ENCODE assay signal across 9 mouse cellular contexts in the genomic region with DNA sequence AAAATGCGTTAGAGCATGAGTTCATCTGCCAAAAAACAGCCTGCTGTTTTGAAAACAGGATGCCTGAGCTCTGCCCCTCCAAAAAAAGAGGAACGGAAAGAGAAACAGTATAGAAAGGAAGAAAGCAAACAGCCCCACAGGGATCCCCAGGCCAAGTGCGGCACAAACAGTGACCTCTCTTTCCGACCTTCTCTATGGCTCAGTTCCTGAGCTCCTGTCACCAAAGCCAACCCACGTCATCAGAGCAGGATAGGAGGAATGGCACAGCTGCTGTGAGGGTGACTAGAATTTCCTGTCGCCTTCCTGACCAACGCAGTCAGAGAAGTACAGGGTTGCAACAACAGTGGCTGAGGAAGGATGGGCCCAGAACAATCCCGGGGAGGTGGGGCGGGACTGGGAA.
DNase-seq lines count a peak whose midpoint lies in the region; ATAC-seq and TF ChIP-seq lines count a peak whose summit lies in the region.
"Had no signal": no experiment of that assay in that cellular context is flagged by ENCODE, and none has a peak within 500 bp of the region (broad histone marks: within the 10 kb centered on the region; RNA-seq: fewer than 3 reads in every experiment).

No protein-coding gene starts in this region.

- H3K4me3 ChIP-seq in heart, postnatal 0 days (ENCODE audit: low read depth, low read length): peak overlapping the region; percentile 78
- 0 out of 2 replicates have a peak overlapping the region, but pooled peaks have one; percentile 21 for H3K4me3 ChIP-seq in liver, postnatal 0 days (ENCODE audit: low read depth, low read length)
- H3K4me3 ChIP-seq in forebrain, embryonic 14.5 days (ENCODE audit: low read depth, low read length): no peak overlapping the region
- no peak overlapping the region for H3K4me3 ChIP-seq in intestine, postnatal 0 days (ENCODE audit: low read depth, low read length)
- H3K4me3 ChIP-seq: midbrain, embryonic 12.5 days had no signal

- H3K4me2 ChIP-seq in heart, postnatal 0 days (ENCODE audit: low read depth, low read length): peak overlapping the region; percentile 82
- H3K4me2 ChIP-seq in liver, postnatal 0 days (ENCODE audit: low read depth, low read length): peak overlapping the region; percentile 80
- H3K4me2 ChIP-seq in forebrain, embryonic 14.5 days (ENCODE audit: low read length): no peak overlapping the region
- no peak overlapping the region for H3K4me2 ChIP-seq in intestine, postnatal 0 days (replicated peaks; ENCODE audit: low read depth)
- H3K4me2 ChIP-seq: midbrain, embryonic 12.5 days had no signal

- DNase-seq in 416B (ENCODE audit: low read depth) (peak; percentile 87), adipocyte (ENCODE audit: low spot score) (peak; percentile 31)
- DNase-seq in heart, postnatal 0 days (ENCODE audit: low spot score): peak; percentile 82
- DNase-seq in liver, postnatal 0 days: peak; percentile 54
- peak; percentile 18 to 49 for DNase-seq in spleen, postnatal 10 days (ENCODE audit: low spot score in 2 of 2)
- no peak for DNase-seq in forebrain, embryonic 14.5 days (ENCODE audit: low spot score)
- no peak for DNase-seq in cerebellum, adult 11 months

- TF ChIP-seq EP300 in heart, postnatal 0 days (IDR thresholded peaks at IDR 0.05; ENCODE audit: low read depth): 0 out of 2 replicates have a peak, but pooled peaks have one; percentile 65
- TF ChIP-seq EP300 in liver, postnatal 0 days (IDR thresholded peaks at IDR 0.05; ENCODE audit: low read depth): peak; percentile 49; the same call in 1 of the 2 replicates

- no peaks in the 10 kb centered on the region for H3K27me3 ChIP-seq in heart, postnatal 0 days (ENCODE audit: control insufficient read depth, insufficient read depth, low read length)
- no peaks in the 10 kb centered on the region for H3K27me3 ChIP-seq in liver, postnatal 0 days (ENCODE audit: insufficient read depth, low read length)
- H3K27me3 ChIP-seq in forebrain, embryonic 14.5 days (replicated peaks; ENCODE audit: control insufficient read depth, insufficient read depth, low read length): 0 out of 2 replicates have a peak, but pooled peaks cover 2% of the 10 kb centered on the region
- H3K27me3 ChIP-seq in intestine, postnatal 0 days (replicated peaks; ENCODE audit: control insufficient read depth, insufficient read depth, low read length): no peaks in the 10 kb centered on the region

- no peaks in the 10 kb centered on the region for H3K9me3 ChIP-seq in heart, postnatal 0 days (replicated peaks; ENCODE audit: control insufficient read depth, low read length)
- H3K9me3 ChIP-seq in liver, postnatal 0 days (ENCODE audit: low read length): no peaks in the 10 kb centered on the region
- H3K9me3 ChIP-seq in forebrain, embryonic 14.5 days (replicated peaks; ENCODE audit: control insufficient read depth, low read length): no peaks in the 10 kb centered on the region
- H3K9me3 ChIP-seq in intestine, postnatal 0 days (ENCODE audit: control insufficient read depth): no peaks in the 10 kb centered on the region
- H3K9me3 ChIP-seq: midbrain, embryonic 12.5 days had no signal

- H3K27ac ChIP-seq in heart, postnatal 0 days (ENCODE audit: low read depth): peak overlapping the region; percentile 56
- H3K27ac ChIP-seq in liver, postnatal 0 days (ENCODE audit: low read depth): peak overlapping the region; percentile 76
- no peak overlapping the region for H3K27ac ChIP-seq in forebrain, embryonic 14.5 days (ENCODE audit: low read depth, low read length)
- H3K27ac ChIP-seq in intestine, postnatal 0 days (ENCODE audit: low read depth, low read length): no peak overlapping the region
- H3K27ac ChIP-seq: midbrain, embryonic 12.5 days had no signal

- no peak overlapping the region for H3K9ac ChIP-seq in heart, postnatal 0 days (replicated peaks; ENCODE audit: low read depth, low read length)
- peak overlapping the region; percentile 32 for H3K9ac ChIP-seq in liver, postnatal 0 days (replicated peaks)
- no peak overlapping the region for H3K9ac ChIP-seq in forebrain, embryonic 14.5 days (ENCODE audit: low read length)
- H3K9ac ChIP-seq in intestine, postnatal 0 days (ENCODE audit: low read depth, low read length): no peak overlapping the region
- H3K9ac ChIP-seq: midbrain, embryonic 12.5 days had no signal

- 32% methylated on average over 9 of the region's 9 CpGs for WGBS in heart, postnatal 0 days
- 19% methylated on average over 9 of the region's 9 CpGs for WGBS in liver, postnatal 0 days (ENCODE audit: insufficient replicate concordance)
- WGBS in forebrain, embryonic 14.5 days: 67% methylated on average over 9 of the region's 9 CpGs
- WGBS in intestine, postnatal 0 days: 54% methylated on average over 9 of the region's 9 CpGs

- no peak for TF ChIP-seq CTCF in heart, postnatal 0 days (IDR thresholded peaks at IDR 0.05; ENCODE audit: low read depth)
- TF ChIP-seq CTCF in liver, postnatal 0 days (IDR thresholded peaks at IDR 0.05; ENCODE audit: low read depth): no peak
- no peak for TF ChIP-seq CTCF in intestine, postnatal 0 days (IDR thresholded peaks at IDR 0.05; ENCODE audit: low read depth)

- H3K36me3 ChIP-seq in heart, postnatal 0 days (replicated peaks; ENCODE audit: control insufficient read depth, insufficient read depth, low read length): peaks cover 18% of the 10 kb centered on the region; the same call in 1 of the 2 replicates
- peaks cover 10% of the 10 kb centered on the region for H3K36me3 ChIP-seq in liver, postnatal 0 days (replicated peaks; ENCODE audit: insufficient read depth, low read length)
- H3K36me3 ChIP-seq in forebrain, embryonic 14.5 days (ENCODE audit: control insufficient read depth, insufficient read depth, low read length): no peaks in the 10 kb centered on the region
- H3K36me3 ChIP-seq in intestine, postnatal 0 days (ENCODE audit: control insufficient read depth, insufficient read depth): no peaks in the 10 kb centered on the region
- H3K36me3 ChIP-seq: midbrain, embryonic 12.5 days had no signal

- ATAC-seq in heart, postnatal 0 days (ENCODE audit: insufficient read depth, low read depth): peak; percentile 57
- ATAC-seq in liver, postnatal 0 days: peak; percentile 51
- no peak for ATAC-seq in forebrain, embryonic 14.5 days
- no peak for ATAC-seq in intestine, postnatal 0 days

- H3K4me1 ChIP-seq in heart, postnatal 0 days (ENCODE audit: control insufficient read depth, insufficient read depth): peaks cover 41% of the 10 kb centered on the region
- peaks cover 60% of the 10 kb centered on the region for H3K4me1 ChIP-seq in liver, postnatal 0 days (ENCODE audit: insufficient read depth)
- peaks cover 13% of the 10 kb centered on the region; the same call in 1 of the 2 replicates for H3K4me1 ChIP-seq in forebrain, embryonic 14.5 days (ENCODE audit: control insufficient read depth, insufficient read depth, low read length)
- no peaks in the 10 kb centered on the region for H3K4me1 ChIP-seq in intestine, postnatal 0 days (replicated peaks; ENCODE audit: control insufficient read depth, insufficient read depth, low read length)

Comparison
In these comparisons a context has a peak if more than half of its experiments do, and no peak if none do; other contexts are left out.
1. DNase-seq: peak in 416B (single experiment), adipocyte (single experiment), heart, postnatal 0 days (single experiment), liver, postnatal 0 days (single experiment) and spleen, postnatal 10 days (2 of 2); none in forebrain, embryonic 14.5 days (single experiment) and cerebellum, adult 11 months (single experiment).
2. ATAC-seq: peak in heart, postnatal 0 days (single experiment) and liver, postnatal 0 days (single experiment); none in forebrain, embryonic 14.5 days (single experiment) and intestine, postnatal 0 days (single experiment).
3. H3K27ac ChIP-seq: peak in heart, postnatal 0 days (single experiment) and liver, postnatal 0 days (single experiment); none in forebrain, embryonic 14.5 days (single experiment) and intestine, postnatal 0 days (single experiment).
4. H3K4me2 ChIP-seq: peak in heart, postnatal 0 days (single experiment) and liver, postnatal 0 days (single experiment); none in forebrain, embryonic 14.5 days (single experiment) and intestine, postnatal 0 days (single experiment).
5. H3K4me3 ChIP-seq: peak in heart, postnatal 0 days (single experiment) and liver, postnatal 0 days (single experiment); none in forebrain, embryonic 14.5 days (single experiment) and intestine, postnatal 0 days (single experiment).